Comparison of ENCODE assay signal across 8 mouse cellular contexts in genomic region chr17:30137115-30137514, GRCm38 (mm10).
"Had no signal": no experiment of that assay in that cellular context is flagged by ENCODE, and none has a peak within 500 bp of the region (broad histone marks: within the 10 kb centered on the region; RNA-seq: fewer than 3 reads in every experiment).

No protein-coding gene starts in this region.

- H3K9me3 ChIP-seq: kidney, embryonic 15.5 days; limb, embryonic 15.5 days; lung, embryonic 15.5 days; midbrain, embryonic 13.5 days had no signal

- H3K27ac ChIP-seq: kidney, embryonic 15.5 days; left cerebral cortex, adult 2 months; limb, embryonic 15.5 days; midbrain, embryonic 13.5 days had no signal

- H3K4me2 ChIP-seq: kidney, embryonic 15.5 days; limb, embryonic 15.5 days; lung, embryonic 15.5 days; midbrain, embryonic 13.5 days had no signal

- H3K27me3 ChIP-seq: kidney, embryonic 15.5 days; limb, embryonic 15.5 days; lung, embryonic 15.5 days; midbrain, embryonic 13.5 days had no signal

- ATAC-seq: midbrain, embryonic 13.5 days had no signal

- H3K9ac ChIP-seq: kidney, embryonic 15.5 days; limb, embryonic 15.5 days; lung, embryonic 15.5 days; midbrain, embryonic 13.5 days had no signal

- DNase-seq: right cerebral cortex, postnatal 14 days; thymus, adult 18-20 months; thymus, postnatal 25 days had no signal

- H3K4me3 ChIP-seq: kidney, embryonic 15.5 days; left cerebral cortex, adult 2 months; limb, embryonic 15.5 days; lung, embryonic 15.5 days; midbrain, embryonic 13.5 days had no signal
